Mouse (Mus musculus): ENCODE results near the gene Tmem186. TPM values are rescaled to one million over a fixed set of nuclear protein-coding genes. Genes with fewer than 3 reads are reported as not detected.

Gene Tmem186
- polyA plus RNA-seq, 1 experiment from 2014 or later = 11.2 TPM

DNA sequence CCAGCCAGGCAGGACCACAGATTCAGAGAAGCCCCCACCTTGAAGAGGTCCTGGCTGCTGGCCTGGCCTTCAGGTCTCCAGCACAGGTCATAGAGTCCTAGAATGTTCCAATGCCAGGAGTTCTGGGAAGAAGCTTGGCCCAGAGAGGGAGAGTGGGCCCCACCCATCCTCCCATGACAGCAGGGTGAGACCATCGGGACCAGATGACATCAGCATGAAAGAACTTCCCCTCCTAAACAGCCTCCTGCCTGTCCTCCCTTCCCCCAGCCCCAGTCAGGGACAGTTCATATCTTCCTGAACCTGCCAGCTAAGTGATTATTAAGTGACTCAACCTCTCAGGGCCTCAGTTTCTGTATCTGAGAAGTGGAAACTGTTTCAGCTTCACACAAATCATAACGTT, 28.9 kb upstream of the Tmem186 start:
- H3K27me3 ChIP-seq = no peaks in the 10 kb centered on the region
- H3K36me3 ChIP-seq = peaks cover 75% of the 10 kb centered on the region
- ATAC-seq (ENCODE audit: low read depth) = no peak
- H3K9ac ChIP-seq = peak overlapping the region; percentile 52; the same call in 1 of the 2 replicates
- H3K4me2 ChIP-seq = no peak overlapping the region
- H3K4me3 ChIP-seq (replicated peaks) = no peak overlapping the region
- H3K27ac ChIP-seq = peak overlapping the region; percentile 51; the same call in 1 of the 2 replicates
- DNase-seq = no peak
- H3K4me1 ChIP-seq (replicated peaks) = peaks cover 80% of the 10 kb centered on the region
- WGBS (ENCODE audit: insufficient replicate concordance) = 17% methylated on average over 2 of the region's 2 CpGs
- no peaks in the 10 kb centered on the region for H3K9me3 ChIP-seq (replicated peaks)

DNA sequence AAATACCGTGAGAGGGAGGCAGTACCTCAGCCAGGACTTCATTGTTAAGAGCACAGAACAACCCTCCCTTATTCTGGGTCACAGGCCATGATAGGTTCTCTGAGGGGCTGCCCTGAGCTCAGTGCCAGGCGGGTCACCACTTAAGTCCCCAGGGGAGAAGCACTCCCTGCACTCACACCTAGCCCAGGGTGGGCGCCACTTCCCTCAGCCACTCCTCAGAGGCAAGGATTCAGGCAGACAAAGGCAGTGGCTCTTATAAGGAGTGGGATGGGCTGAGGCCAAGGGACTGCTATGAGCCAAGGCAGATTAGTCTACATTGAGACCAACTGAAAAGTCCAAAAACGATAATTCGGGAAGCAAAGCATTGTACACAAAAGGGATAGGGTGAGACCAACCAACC, 27.9 kb upstream of the Tmem186 start:
- no peak overlapping the region for H3K9ac ChIP-seq
- H3K27ac ChIP-seq = no peak overlapping the region; the same call in 1 of the 2 replicates
- H3K4me1 ChIP-seq (replicated peaks) = peaks cover 79% of the 10 kb centered on the region
- H3K4me3 ChIP-seq (replicated peaks) = no peak overlapping the region
- no peaks in the 10 kb centered on the region for H3K9me3 ChIP-seq (replicated peaks)
- DNase-seq (no peak), ATAC-seq (ENCODE audit: low read depth) (no peak)
- peaks cover 84% of the 10 kb centered on the region for H3K36me3 ChIP-seq
- H3K4me2 ChIP-seq = no peak overlapping the region
- 82% methylated on average over 5 of the region's 5 CpGs for WGBS (ENCODE audit: insufficient replicate concordance)
- no peaks in the 10 kb centered on the region for H3K27me3 ChIP-seq

GRCm38 (mm10) chr16:8663606-8664539, 26.4 kb upstream of the Tmem186 start:
- DNase-seq = no peak
- 85% methylated on average over 24 of the region's 24 CpGs for WGBS (ENCODE audit: insufficient replicate concordance)
- no peak overlapping the region for H3K9ac ChIP-seq
- no peak overlapping the region for H3K4me3 ChIP-seq (replicated peaks)
- H3K4me1 ChIP-seq (replicated peaks) = peaks cover 70% of the 10 kb centered on the region
- H3K4me2 ChIP-seq = no peak overlapping the region
- no peaks in the 10 kb centered on the region for H3K27me3 ChIP-seq
- no peaks in the 10 kb centered on the region for H3K9me3 ChIP-seq (replicated peaks)
- H3K36me3 ChIP-seq = peaks cover 94% of the 10 kb centered on the region
- H3K27ac ChIP-seq = peak overlapping the region; percentile 13
- no peak for ATAC-seq (ENCODE audit: low read depth)

DNA sequence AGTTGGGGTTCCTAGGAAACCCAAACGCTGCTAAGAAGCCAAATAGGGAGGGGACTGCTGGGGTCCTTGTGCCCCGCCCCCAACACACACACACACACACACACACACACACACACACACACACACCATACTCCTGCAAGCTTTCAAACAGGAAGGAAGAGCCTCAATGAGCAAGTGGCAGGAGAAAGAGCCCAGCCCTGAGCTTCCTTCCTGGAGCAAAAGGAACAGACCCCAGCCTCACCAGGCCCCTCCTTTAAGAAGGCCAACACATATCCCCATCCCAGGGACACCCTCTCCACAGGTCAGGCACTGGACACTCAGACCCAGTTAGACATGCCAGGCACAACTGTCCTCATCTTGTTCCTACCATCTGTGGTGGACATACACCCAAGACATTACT, 25.5 kb upstream of the Tmem186 start:
- WGBS (ENCODE audit: insufficient replicate concordance) = 20% methylated on average over 1 of the region's 2 CpGs
- H3K36me3 ChIP-seq = peaks cover 95% of the 10 kb centered on the region

GRCm38 (mm10) chr16:8658764-8659163, 21.3 kb upstream of the Tmem186 start:
- Histone ChIP-seq H3K27ac (no peak overlapping the region), H3K4me2 (no peak overlapping the region), H3K27me3 (no peaks in the 10 kb centered on the region), H3K36me3 (peaks cover 95% of the 10 kb centered on the region), H3K4me1 (replicated peaks) (peaks cover 44% of the 10 kb centered on the region), H3K4me3 (replicated peaks) (no peak overlapping the region), H3K9ac (no peak overlapping the region), H3K9me3 (replicated peaks) (no peaks in the 10 kb centered on the region)
- DNase-seq (no peak), ATAC-seq (ENCODE audit: low read depth) (no peak)
- WGBS (ENCODE audit: insufficient replicate concordance) = 90% methylated on average over 4 of the region's 4 CpGs

More for the DNA sequence above, 25.5 kb upstream of the Tmem186 start:
- no peak overlapping the region for H3K4me2 ChIP-seq
- 0 out of 2 replicates have a peak overlapping the region, but pooled peaks have one; percentile 13 for H3K27ac ChIP-seq
- H3K4me3 ChIP-seq (replicated peaks) = no peak overlapping the region
- DNase-seq = no peak
- H3K4me1 ChIP-seq (replicated peaks) = peaks cover 62% of the 10 kb centered on the region
- no peaks in the 10 kb centered on the region for H3K27me3 ChIP-seq
- H3K9ac ChIP-seq = no peak overlapping the region
- no peak for ATAC-seq (ENCODE audit: low read depth)
- no peaks in the 10 kb centered on the region for H3K9me3 ChIP-seq (replicated peaks)

GRCm38 (mm10) chr16:8658349-8658748, 20.8 kb upstream of the Tmem186 start:
- ATAC-seq (ENCODE audit: low read depth) = no peak
- no peak overlapping the region for H3K27ac ChIP-seq
- no peaks in the 10 kb centered on the region for H3K9me3 ChIP-seq (replicated peaks)
- no peak overlapping the region for H3K9ac ChIP-seq
- H3K27me3 ChIP-seq = no peaks in the 10 kb centered on the region
- WGBS (ENCODE audit: insufficient replicate concordance) = 74% methylated on average over 4 of the region's 4 CpGs
- no peak overlapping the region for H3K4me3 ChIP-seq (replicated peaks)
- H3K4me1 ChIP-seq (replicated peaks) = peaks cover 44% of the 10 kb centered on the region
- DNase-seq = no peak
- peaks cover 95% of the 10 kb centered on the region for H3K36me3 ChIP-seq
- no peak overlapping the region for H3K4me2 ChIP-seq

DNA sequence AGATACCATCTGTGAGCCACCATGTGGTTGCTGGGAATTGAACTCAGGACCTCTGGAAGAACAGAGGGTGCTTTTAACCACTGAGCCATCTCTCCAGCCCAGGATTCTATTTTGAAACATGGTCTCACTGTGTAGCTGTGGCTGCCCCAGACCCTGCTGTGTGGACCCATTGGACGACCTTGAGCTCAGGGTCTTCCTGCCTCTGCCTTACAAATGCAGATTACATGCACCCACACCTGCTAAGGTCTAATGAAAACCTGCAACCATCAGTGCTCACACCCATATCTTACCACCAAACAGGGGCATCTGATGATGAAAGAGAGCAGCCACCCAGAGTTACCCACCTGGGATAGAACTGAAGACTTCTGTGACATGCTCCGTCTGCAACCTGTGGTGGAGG, 18.7 kb upstream of the Tmem186 start:
- H3K27ac ChIP-seq = no peak overlapping the region
- H3K27me3 ChIP-seq = no peaks in the 10 kb centered on the region
- WGBS (ENCODE audit: insufficient replicate concordance) = 58% methylated on average over 2 of the region's 2 CpGs
- DNase-seq (no peak), ATAC-seq (ENCODE audit: low read depth) (no peak)
- peaks cover 95% of the 10 kb centered on the region for H3K36me3 ChIP-seq
- H3K4me2 ChIP-seq = no peak overlapping the region
- H3K9ac ChIP-seq = no peak overlapping the region
- H3K4me1 ChIP-seq (replicated peaks) = peaks cover 42% of the 10 kb centered on the region
- no peak overlapping the region for H3K4me3 ChIP-seq (replicated peaks)
- H3K9me3 ChIP-seq (replicated peaks) = no peaks in the 10 kb centered on the region

DNA sequence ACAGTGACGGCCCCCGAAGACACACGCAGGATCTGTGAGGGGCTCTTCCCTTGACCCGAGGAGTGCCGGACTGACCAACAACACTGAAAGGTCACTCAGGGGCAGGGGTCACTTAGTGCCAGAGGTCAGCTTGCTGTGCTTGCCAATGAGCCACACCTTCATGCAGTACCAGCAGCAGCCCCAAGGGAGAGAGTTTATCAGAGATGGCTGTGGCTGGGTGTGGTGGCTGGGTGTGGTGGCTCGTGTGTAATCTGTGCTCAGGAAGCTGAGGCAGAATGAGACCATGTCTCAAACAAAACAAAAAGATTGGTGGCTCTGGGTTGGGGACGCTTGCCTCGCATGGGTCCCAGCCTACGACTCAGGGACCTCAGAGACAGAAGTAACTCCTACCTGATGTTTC, 18.1 kb upstream of the Tmem186 start:
- H3K4me2 ChIP-seq = no peak overlapping the region
- ATAC-seq (ENCODE audit: low read depth) (peak; percentile 74), DNase-seq (peak; percentile 53)
- no peaks in the 10 kb centered on the region for H3K9me3 ChIP-seq (replicated peaks)
- H3K27ac ChIP-seq = no peak overlapping the region
- WGBS (ENCODE audit: insufficient replicate concordance) = 61% methylated on average over 9 of the region's 9 CpGs
- peaks cover 37% of the 10 kb centered on the region for H3K4me1 ChIP-seq (replicated peaks)
- peaks cover 97% of the 10 kb centered on the region for H3K36me3 ChIP-seq
- H3K9ac ChIP-seq = no peak overlapping the region
- no peak overlapping the region for H3K4me3 ChIP-seq (replicated peaks)
- no peaks in the 10 kb centered on the region for H3K27me3 ChIP-seq

GRCm38 (mm10) chr16:8655108-8655507, 17.6 kb upstream of the Tmem186 start:
- H3K9ac ChIP-seq = no peak overlapping the region
- no peak overlapping the region for H3K4me2 ChIP-seq
- WGBS (ENCODE audit: insufficient replicate concordance) = 77% methylated on average over 6 of the region's 6 CpGs
- ATAC-seq (ENCODE audit: low read depth) = no peak
- H3K9me3 ChIP-seq (replicated peaks) = no peaks in the 10 kb centered on the region
- peaks cover 32% of the 10 kb centered on the region for H3K4me1 ChIP-seq (replicated peaks)
- H3K36me3 ChIP-seq = peaks cover 97% of the 10 kb centered on the region
- H3K27ac ChIP-seq = no peak overlapping the region
- no peaks in the 10 kb centered on the region for H3K27me3 ChIP-seq
- no peak for DNase-seq
- no peak overlapping the region for H3K4me3 ChIP-seq (replicated peaks)

DNA sequence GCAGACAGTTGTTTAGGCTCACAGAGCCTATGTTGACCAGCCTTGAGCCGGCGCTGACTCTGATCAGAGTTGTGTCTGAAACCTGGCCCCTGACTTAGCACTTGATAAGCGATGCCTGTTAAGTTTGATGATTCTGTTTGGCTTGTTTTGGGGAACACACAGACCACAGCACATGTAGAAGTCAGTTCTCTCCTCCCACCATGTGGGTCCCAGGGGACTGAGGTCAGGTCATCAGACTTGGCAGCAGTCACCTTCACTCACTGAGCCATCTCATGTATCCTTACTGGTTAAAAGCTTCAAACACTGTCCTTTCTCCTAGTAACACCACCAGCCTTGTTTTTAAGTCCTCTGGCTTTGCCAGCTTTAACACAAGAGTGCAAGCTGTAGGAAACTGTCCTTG, 12.5 kb upstream of the Tmem186 start:
- DNase-seq = no peak
- no peaks in the 10 kb centered on the region for H3K9me3 ChIP-seq (replicated peaks)
- no peaks in the 10 kb centered on the region for H3K27me3 ChIP-seq
- no peak overlapping the region for H3K4me2 ChIP-seq
- H3K36me3 ChIP-seq = peaks cover 98% of the 10 kb centered on the region
- no peak overlapping the region for H3K9ac ChIP-seq
- H3K4me1 ChIP-seq (replicated peaks) = peaks cover 17% of the 10 kb centered on the region
- H3K27ac ChIP-seq = no peak overlapping the region
- H3K4me3 ChIP-seq (replicated peaks) = no peak overlapping the region
- 83% methylated on average over 3 of the region's 3 CpGs for WGBS (ENCODE audit: insufficient replicate concordance)
- no peak for ATAC-seq (ENCODE audit: low read depth)

GRCm38 (mm10) chr16:8645546-8645945, 8.0 kb upstream of the Tmem186 start:
- DNase-seq (no peak), ATAC-seq (ENCODE audit: low read depth) (no peak)
- WGBS (ENCODE audit: insufficient replicate concordance) = 84% methylated on average over 6 of the region's 6 CpGs
- Histone ChIP-seq H3K9me3 (replicated peaks) (no peaks in the 10 kb centered on the region), H3K4me1 (replicated peaks) (peaks cover 8% of the 10 kb centered on the region), H3K4me2 (no peak overlapping the region), H3K4me3 (replicated peaks) (no peak overlapping the region), H3K27ac (no peak overlapping the region), H3K27me3 (no peaks in the 10 kb centered on the region), H3K36me3 (peaks cover 97% of the 10 kb centered on the region), H3K9ac (no peak overlapping the region)

GRCm38 (mm10) chr16:8643855-8644254, 6.3 kb upstream of the Tmem186 start:
- Histone ChIP-seq H3K4me2 (no peak overlapping the region), H3K36me3 (peaks cover 90% of the 10 kb centered on the region), H3K9me3 (replicated peaks) (no peaks in the 10 kb centered on the region), H3K4me3 (replicated peaks) (no peak overlapping the region), H3K4me1 (replicated peaks) (peaks cover 25% of the 10 kb centered on the region), H3K27me3 (no peaks in the 10 kb centered on the region), H3K27ac (no peak overlapping the region), H3K9ac (no peak overlapping the region)
- DNase-seq (peak; percentile 40), ATAC-seq (ENCODE audit: low read depth) (peak; percentile 82)
- 67% methylated on average over 2 of the region's 2 CpGs for WGBS (ENCODE audit: insufficient replicate concordance)
